Mouse (Mus musculus): ENCODE measurements around the gene Bzw1. TPM values are rescaled to one million over a fixed set of nuclear protein-coding genes. Genes with fewer than 3 reads are reported as not detected.

Gene Bzw1
- polyA plus RNA-seq, 1 experiment = 9.6 TPM

GRCm38 (mm10) chr1:58423371-58424248 is 30.9 kb downstream of the Bzw1 start, which contains the start of gene Clk1:
Gene Clk1 (minus strand): TSS chr1:58424066.
- Histone ChIP-seq H3K27me3 (ENCODE audit: control insufficient read depth, insufficient read depth, low read length) (no peaks in the 10 kb centered on the region), H3K4me1 (ENCODE audit: control insufficient read depth, insufficient read depth, insufficient read length, low read length) (peaks cover 3% of the 10 kb centered on the region; the same call in 1 of the 2 replicates), H3K27ac (ENCODE audit: insufficient read depth, low read depth, low read length) (peak within 1 kb of the TSS; percentile 100), H3K4me3 (ENCODE audit: low read depth, low read length) (peak within 1 kb of the TSS; percentile 96), H3K36me3 (ENCODE audit: control insufficient read depth, insufficient read depth, low read length) (peaks cover 27% of the 10 kb centered on the region)
- TF ChIP-seq POLR2A (IDR thresholded peaks at IDR 0.05; ENCODE audit: low read depth, low read length) = peak; percentile 98
- TF ChIP-seq CTCF (IDR thresholded peaks at IDR 0.05; ENCODE audit: extremely low read depth, insufficient read length, insufficient replicate concordance, low read depth, low read length) = no peak; the same call in 1 of the 2 replicates
- under 1% methylated on average over 79 of the region's 79 CpGs for WGBS

DNA sequence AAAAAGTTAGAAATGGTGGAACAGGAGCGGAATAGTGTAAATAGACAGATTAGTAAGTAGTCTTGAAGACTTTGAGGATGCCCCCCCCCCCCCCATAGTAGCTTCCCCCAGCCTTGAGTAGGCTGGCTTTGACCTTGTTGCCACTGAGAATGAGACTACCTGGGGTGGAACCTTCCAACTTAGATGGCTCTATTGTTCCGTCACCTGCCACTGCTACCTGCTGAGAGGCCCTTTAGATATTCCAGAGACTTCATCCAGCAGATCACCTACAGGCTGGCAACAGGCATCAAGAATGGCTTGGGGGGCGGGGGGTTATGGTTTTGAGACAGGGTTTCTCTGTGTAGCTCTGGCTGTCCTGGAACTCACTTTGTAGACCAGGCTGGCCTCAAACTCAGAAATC is 31.9 kb downstream of the Bzw1 start:
- no peak overlapping the region for H3K27ac ChIP-seq (ENCODE audit: insufficient read depth, low read depth, low read length)
- TF ChIP-seq CTCF (IDR thresholded peaks at IDR 0.05; ENCODE audit: extremely low read depth, insufficient read length, insufficient replicate concordance, low read depth, low read length) (no peak), POLR2A (IDR thresholded peaks at IDR 0.05; ENCODE audit: low read depth, low read length) (no peak)
- peaks cover 3% of the 10 kb centered on the region; the same call in 1 of the 2 replicates for H3K4me1 ChIP-seq (ENCODE audit: control insufficient read depth, insufficient read depth, insufficient read length, low read length)
- H3K4me3 ChIP-seq (ENCODE audit: low read depth, low read length) = no peak overlapping the region
- 80% methylated on average over 3 of the region's 3 CpGs for WGBS
- no peaks in the 10 kb centered on the region for H3K27me3 ChIP-seq (ENCODE audit: control insufficient read depth, insufficient read depth, low read length)
- H3K36me3 ChIP-seq (ENCODE audit: control insufficient read depth, insufficient read depth, low read length) = peaks cover 20% of the 10 kb centered on the region

DNA sequence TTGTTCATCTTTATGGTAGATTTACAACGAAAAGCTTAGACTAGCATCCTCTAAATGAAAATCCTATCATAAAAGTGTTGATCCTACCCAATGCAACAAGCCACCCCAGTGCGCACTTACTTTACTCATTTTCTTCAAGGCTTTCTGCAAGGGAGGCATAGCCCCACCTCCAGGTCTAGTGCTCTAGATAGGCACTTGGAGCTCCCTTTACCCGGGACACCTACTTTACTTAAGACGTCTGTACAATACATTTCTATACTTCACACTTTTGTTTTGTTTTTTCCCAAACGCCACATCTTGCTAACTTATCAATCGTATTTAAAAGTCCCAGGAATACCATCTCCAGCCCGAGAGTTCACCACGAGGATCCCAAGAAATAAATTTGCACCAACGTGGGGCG is 52.0 kb downstream of the Bzw1 start:
- Histone ChIP-seq H3K27ac (ENCODE audit: insufficient read depth, low read depth, low read length) (peak overlapping the region; percentile 85; the same call in 1 of the 2 replicates), H3K4me1 (ENCODE audit: control insufficient read depth, insufficient read depth, insufficient read length, low read length) (peaks cover 5% of the 10 kb centered on the region; the same call in 1 of the 2 replicates), H3K4me3 (ENCODE audit: low read depth, low read length) (peak overlapping the region; percentile 93), H3K36me3 (ENCODE audit: control insufficient read depth, insufficient read depth, low read length) (peaks cover 8% of the 10 kb centered on the region; the same call in 1 of the 2 replicates), H3K27me3 (ENCODE audit: control insufficient read depth, insufficient read depth, low read length) (no peaks in the 10 kb centered on the region)
- 3% methylated on average over 10 of the region's 10 CpGs for WGBS
- no peak for TF ChIP-seq POLR2A (IDR thresholded peaks at IDR 0.05; ENCODE audit: low read depth, low read length)
- no peak for TF ChIP-seq CTCF (IDR thresholded peaks at IDR 0.05; ENCODE audit: extremely low read depth, insufficient read length, insufficient replicate concordance, low read depth, low read length)

GRCm38 (mm10) chr1:58445143-58445722 is 52.5 kb downstream of the Bzw1 start, which contains the start of the genes Nif3l1 and Ppil3:
Gene Nif3l1 (plus strand): TSS chr1:58445151.
Gene Ppil3 (minus strand): TSS chr1:58445486.
- H3K4me3 ChIP-seq (ENCODE audit: low read depth, low read length) = peak within 1 kb of the TSS; percentile 93
- H3K36me3 ChIP-seq (ENCODE audit: control insufficient read depth, insufficient read depth, low read length) = peaks cover 9% of the 10 kb centered on the region; the same call in 1 of the 2 replicates
- WGBS = under 1% methylated on average over 33 of the region's 33 CpGs
- peak; percentile 19; the same call in 1 of the 2 replicates for TF ChIP-seq CTCF (IDR thresholded peaks at IDR 0.05; ENCODE audit: extremely low read depth, insufficient read length, insufficient replicate concordance, low read depth, low read length)
- TF ChIP-seq POLR2A (IDR thresholded peaks at IDR 0.05; ENCODE audit: low read depth, low read length) = peak; percentile 43; the same call in 1 of the 2 replicates
- H3K4me1 ChIP-seq (ENCODE audit: control insufficient read depth, insufficient read depth, insufficient read length, low read length) = peaks cover 5% of the 10 kb centered on the region; the same call in 1 of the 2 replicates
- peak within 1 kb of the TSS; percentile 85 for H3K27ac ChIP-seq (ENCODE audit: insufficient read depth, low read depth, low read length)
- H3K27me3 ChIP-seq (ENCODE audit: control insufficient read depth, insufficient read depth, low read length) = no peaks in the 10 kb centered on the region

DNA sequence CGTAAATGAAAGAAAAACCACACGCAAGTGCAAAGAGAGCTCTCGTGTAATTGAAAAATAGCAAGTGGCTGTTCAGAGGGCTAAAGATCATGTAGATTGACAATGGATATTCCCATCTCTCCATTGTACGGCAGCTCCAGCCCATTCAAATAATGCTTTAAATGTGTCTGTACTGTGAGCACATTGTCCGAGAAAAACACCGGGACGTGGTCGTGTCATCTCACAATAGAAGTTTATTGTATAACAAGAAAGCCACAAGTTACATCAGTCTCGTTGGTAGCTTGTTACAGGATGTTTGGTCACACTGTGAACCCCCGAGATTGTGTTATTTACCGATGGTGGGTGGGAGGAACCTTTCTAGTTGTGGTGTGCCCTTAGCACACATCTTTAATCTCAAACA is 53.2 kb downstream of the Bzw1 start:
- Histone ChIP-seq H3K4me1 (ENCODE audit: control insufficient read depth, insufficient read depth, insufficient read length, low read length) (peaks cover 5% of the 10 kb centered on the region; the same call in 1 of the 2 replicates), H3K27me3 (ENCODE audit: control insufficient read depth, insufficient read depth, low read length) (no peaks in the 10 kb centered on the region), H3K27ac (ENCODE audit: insufficient read depth, low read depth, low read length) (peak overlapping the region; percentile 42), H3K4me3 (ENCODE audit: low read depth, low read length) (peak overlapping the region; percentile 93), H3K36me3 (ENCODE audit: control insufficient read depth, insufficient read depth, low read length) (peaks cover 13% of the 10 kb centered on the region)
- WGBS = 1% methylated on average over 11 of the region's 11 CpGs
- TF ChIP-seq POLR2A (IDR thresholded peaks at IDR 0.05; ENCODE audit: low read depth, low read length) = no peak
- TF ChIP-seq CTCF (IDR thresholded peaks at IDR 0.05; ENCODE audit: extremely low read depth, insufficient read length, insufficient replicate concordance, low read depth, low read length) = no peak

DNA sequence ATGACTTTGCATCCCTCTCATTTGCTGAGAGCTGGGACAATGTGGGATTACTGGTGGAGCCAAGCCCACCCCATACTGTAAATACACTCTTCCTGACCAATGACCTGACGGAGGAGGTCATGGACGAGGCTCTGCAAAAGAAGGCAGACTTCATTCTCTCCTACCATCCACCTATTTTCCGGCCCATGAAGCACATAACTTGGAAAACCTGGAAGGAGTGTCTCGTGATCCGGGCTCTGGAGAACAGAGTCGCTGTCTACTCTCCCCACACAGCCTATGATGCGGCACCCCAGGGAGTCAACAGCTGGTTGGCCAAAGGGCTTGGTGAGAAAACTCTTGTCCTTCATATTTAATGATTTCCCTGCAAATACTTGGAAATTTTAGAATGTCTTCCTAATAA is 55.1 kb downstream of the Bzw1 start:
- H3K4me1 ChIP-seq (ENCODE audit: control insufficient read depth, insufficient read depth, insufficient read length, low read length) = peaks cover 5% of the 10 kb centered on the region; the same call in 1 of the 2 replicates
- 98% methylated on average over 7 of the region's 7 CpGs for WGBS
- no peak for TF ChIP-seq CTCF (IDR thresholded peaks at IDR 0.05; ENCODE audit: extremely low read depth, insufficient read length, insufficient replicate concordance, low read depth, low read length)
- no peak for TF ChIP-seq POLR2A (IDR thresholded peaks at IDR 0.05; ENCODE audit: low read depth, low read length)

More for the DNA sequence above, 55.1 kb downstream of the Bzw1 start:
- H3K36me3 ChIP-seq (ENCODE audit: control insufficient read depth, insufficient read depth, low read length) = peaks cover 14% of the 10 kb centered on the region
- H3K4me3 ChIP-seq (ENCODE audit: low read depth, low read length) = no peak overlapping the region
- no peak overlapping the region for H3K27ac ChIP-seq (ENCODE audit: insufficient read depth, low read depth, low read length)
- no peaks in the 10 kb centered on the region for H3K27me3 ChIP-seq (ENCODE audit: control insufficient read depth, insufficient read depth, low read length)
